Mouse (Mus musculus) kidney, adult 2 months (tissue): ENCODE measurements around the gene Plekhm2. TPM values are rescaled to one million over a fixed set of nuclear protein-coding genes. Genes with fewer than 3 reads are reported as not detected.

Experiments used
- DNase-seq: peaks from one replicate; pipeline ENCODE4 v3.0.0; 2021
- H3K27ac ChIP-seq: fragments of 200-500 bp; 2 replicates; pipeline ENCODE4 v1.5.1; 2012; ENCODE audit warnings: low read depth, low read length, control low read depth, inconsistent platforms; ENCODE audit not compliant: insufficient read depth
- H3K27me3 ChIP-seq: fragments of 200-500 bp; replicated peaks from 2 replicates; pipeline ENCODE4 v1.6.1; 2012; ENCODE audit warnings: mild to moderate bottlenecking, moderate library complexity, low read length, inconsistent platforms; ENCODE audit not compliant: control insufficient read depth, insufficient read depth
- H3K36me3 ChIP-seq: fragments of 200-500 bp; 2 replicates; pipeline ENCODE4 v1.6.1; 2012; ENCODE audit warnings: mild to moderate bottlenecking, moderate library complexity, low read length, inconsistent platforms; ENCODE audit not compliant: control insufficient read depth, insufficient read depth
- H3K4me1 ChIP-seq: fragments of 200-500 bp; 2 replicates; pipeline ENCODE4 v1.6.1; 2011; ENCODE audit warnings: low read length; ENCODE audit not compliant: control insufficient read depth, insufficient read depth
- H3K4me3 ChIP-seq: fragments of 200-500 bp; 2 replicates; pipeline ENCODE4 v1.5.1; 2011; ENCODE audit warnings: mild to moderate bottlenecking, low read depth, low read length, control low read depth; ENCODE audit not compliant: insufficient read depth
- CTCF ChIP-seq: fragments of 200-500 bp; conservative IDR thresholded peaks from 2 replicates; pipeline ENCODE4 v1.5.1; 2011; ENCODE audit warnings: low read depth, mild to moderate bottlenecking, control low read depth, low read length, moderate library complexity, mixed read lengths; ENCODE audit not compliant: insufficient read depth, insufficient read length
- POLR2A ChIP-seq: fragments of 200-500 bp; IDR thresholded peaks from one replicate; pipeline ENCODE4 v1.6.1; 2011; ENCODE audit warnings: low read depth, low read length, control low read depth
- WGBS: fragments of 180-500 bp; shearing (Covaris S2); methylation state at CpG from one replicate; pipeline ENCODE4 v1.1.7; 2018; 5-methylcytosine and 5-hydroxymethylcytosine counted together
- polyA plus RNA-seq: library from polyadenylated mRNA; depleted of rRNA; stranded (reverse); fragments of >200 nt; gene quantifications from 2 replicates; pipeline ENCODE4 v1.2.3, GENCODE M21; 2012

Plekhm2 gene
- polyA plus RNA-seq, 1 experiment = 79.7 TPM

DNA sequence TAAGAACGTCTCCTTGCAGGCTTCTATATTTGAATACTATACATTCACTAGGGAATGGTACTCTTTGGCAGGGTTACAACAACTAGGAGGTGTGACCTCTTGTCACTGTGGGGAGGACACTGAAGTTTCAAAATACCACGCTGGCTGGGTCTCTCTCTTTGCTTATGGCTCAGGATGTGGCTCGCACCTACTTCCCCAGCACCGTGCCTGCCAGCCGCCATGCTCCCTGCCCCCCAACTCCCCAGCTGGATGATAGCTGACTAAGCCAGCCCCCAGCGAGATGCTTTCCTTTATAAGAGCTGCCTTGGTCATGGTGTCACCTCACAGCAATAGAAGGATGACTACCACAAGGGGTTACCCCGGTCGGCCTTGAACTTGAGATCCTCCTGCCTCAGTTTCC lies 11.7 kb downstream of the Plekhm2 start:
- H3K27me3 ChIP-seq = no peaks in the 10 kb centered on the region
- TF ChIP-seq CTCF = no peak
- no peak for TF ChIP-seq POLR2A
- H3K4me1 ChIP-seq = peaks cover 5% of the 10 kb centered on the region; the same call in 1 of the 2 replicates
- no peak overlapping the region for H3K4me3 ChIP-seq
- no peak for DNase-seq
- no peaks in the 10 kb centered on the region for H3K36me3 ChIP-seq
- 87% methylated on average over 8 of the region's 8 CpGs for WGBS
- H3K27ac ChIP-seq = no peak overlapping the region

DNA sequence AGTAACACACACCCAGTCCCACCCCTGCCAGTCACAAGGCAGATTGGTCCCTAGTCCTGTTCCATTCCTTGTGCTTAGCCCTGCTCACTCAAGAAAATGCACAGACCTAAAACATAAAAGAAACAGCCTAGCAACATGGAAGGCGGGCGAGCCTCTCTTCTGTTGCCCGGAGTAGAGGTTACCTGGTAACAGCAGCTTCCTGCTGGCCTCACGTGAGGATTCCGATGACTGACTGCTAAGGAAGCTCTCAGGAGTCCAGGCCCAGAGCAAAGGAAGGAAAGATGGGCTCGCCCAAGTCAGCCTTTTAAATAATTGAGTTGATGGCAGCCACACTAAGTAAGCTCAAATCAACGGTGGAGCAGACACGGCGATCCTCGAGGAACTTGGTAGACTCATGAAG lies 12.8 kb downstream of the Plekhm2 start:
- Histone ChIP-seq H3K27ac (no peak overlapping the region), H3K36me3 (no peaks in the 10 kb centered on the region), H3K4me1 (peaks cover 5% of the 10 kb centered on the region; the same call in 1 of the 2 replicates), H3K27me3 (no peaks in the 10 kb centered on the region), H3K4me3 (no peak overlapping the region)
- TF ChIP-seq CTCF (no peak), POLR2A (no peak)
- 73% methylated on average over 10 of the region's 10 CpGs for WGBS
- DNase-seq = peak; percentile 42

DNA sequence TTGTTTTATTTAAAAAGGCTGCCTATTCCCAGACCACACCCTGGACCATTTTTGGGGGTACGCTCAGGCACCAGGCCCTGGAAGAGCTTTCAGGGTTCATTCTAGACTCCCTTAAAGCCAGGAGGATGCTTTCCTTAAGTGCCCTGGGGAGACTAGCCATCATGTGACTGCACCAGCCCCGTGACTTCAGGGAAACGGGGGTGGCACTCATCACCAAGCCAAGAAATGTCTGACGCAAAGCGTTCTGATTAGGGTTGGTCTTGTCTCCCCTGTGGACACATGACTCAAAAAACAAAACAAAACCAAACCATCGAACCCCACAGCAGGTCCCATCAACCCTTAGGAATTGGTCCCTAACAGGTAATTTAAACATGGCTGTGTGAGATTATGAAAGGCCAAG lies 13.4 kb downstream of the Plekhm2 start:
- WGBS = 87% methylated on average over 6 of the region's 6 CpGs
- no peak for DNase-seq
- no peaks in the 10 kb centered on the region for H3K36me3 ChIP-seq

DNA sequence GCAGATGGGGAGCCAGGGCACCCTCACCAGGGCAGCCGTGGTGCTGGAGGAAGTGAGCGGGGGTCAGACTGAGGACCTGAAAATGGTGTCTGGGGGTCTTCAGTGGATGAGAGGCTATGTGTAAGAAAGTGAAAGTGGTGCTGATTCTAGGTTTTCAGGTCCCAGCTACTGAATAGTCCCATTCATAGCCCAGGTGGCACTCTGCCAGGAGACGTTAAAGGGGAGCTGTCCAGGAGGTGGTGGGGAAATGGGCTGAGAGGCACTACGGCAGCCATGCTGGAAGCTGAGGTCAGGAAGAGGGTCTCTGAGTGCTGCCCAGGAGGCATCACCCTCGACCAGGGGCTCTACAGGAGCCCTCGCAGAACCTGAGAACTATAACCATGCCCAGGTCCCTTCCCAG lies 15.5 kb downstream of the Plekhm2 start:
- WGBS = 70% methylated on average over 6 of the region's 6 CpGs
- no peaks in the 10 kb centered on the region for H3K27me3 ChIP-seq
- H3K27ac ChIP-seq = no peak overlapping the region
- no peaks in the 10 kb centered on the region for H3K36me3 ChIP-seq
- H3K4me3 ChIP-seq = no peak overlapping the region
- TF ChIP-seq CTCF = no peak
- no peak for TF ChIP-seq POLR2A
- no peak for DNase-seq
- H3K4me1 ChIP-seq = no peaks in the 10 kb centered on the region

More for the DNA sequence above, 13.4 kb downstream of the Plekhm2 start:
- Histone ChIP-seq H3K4me3 (no peak overlapping the region), H3K27me3 (no peaks in the 10 kb centered on the region), H3K27ac (no peak overlapping the region), H3K4me1 (peaks cover 2% of the 10 kb centered on the region; the same call in 1 of the 2 replicates)
- no peak for TF ChIP-seq POLR2A

DNA sequence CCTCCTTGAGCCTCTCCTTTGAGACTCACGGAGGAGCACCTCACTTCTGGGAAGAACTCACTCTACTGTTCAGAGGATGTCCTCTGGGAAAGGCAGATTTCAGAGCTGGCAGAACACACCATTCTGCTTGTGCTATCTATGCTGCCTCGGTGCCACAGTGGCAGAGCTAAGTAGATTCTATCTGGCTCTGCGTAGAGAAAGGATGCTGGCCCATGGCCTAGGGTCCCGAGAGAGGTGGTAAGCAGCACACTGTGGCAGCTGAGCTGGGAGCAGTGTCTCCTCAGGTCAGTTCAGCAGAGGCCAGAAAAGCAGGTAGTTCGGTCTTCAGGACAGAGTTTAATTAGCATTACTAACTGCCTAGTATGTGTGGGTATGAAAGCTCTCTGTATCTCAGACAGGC lies 16.4 kb downstream of the Plekhm2 start:
- no peaks in the 10 kb centered on the region for H3K27me3 ChIP-seq
- TF ChIP-seq POLR2A (no peak), CTCF (no peak)
- H3K4me3 ChIP-seq = no peak overlapping the region
- no peak for DNase-seq
- no peaks in the 10 kb centered on the region for H3K36me3 ChIP-seq
- no peak overlapping the region for H3K27ac ChIP-seq
- 89% methylated on average over 5 of the region's 5 CpGs for WGBS
- peaks cover 9% of the 10 kb centered on the region; the same call in 1 of the 2 replicates for H3K4me1 ChIP-seq

DNA sequence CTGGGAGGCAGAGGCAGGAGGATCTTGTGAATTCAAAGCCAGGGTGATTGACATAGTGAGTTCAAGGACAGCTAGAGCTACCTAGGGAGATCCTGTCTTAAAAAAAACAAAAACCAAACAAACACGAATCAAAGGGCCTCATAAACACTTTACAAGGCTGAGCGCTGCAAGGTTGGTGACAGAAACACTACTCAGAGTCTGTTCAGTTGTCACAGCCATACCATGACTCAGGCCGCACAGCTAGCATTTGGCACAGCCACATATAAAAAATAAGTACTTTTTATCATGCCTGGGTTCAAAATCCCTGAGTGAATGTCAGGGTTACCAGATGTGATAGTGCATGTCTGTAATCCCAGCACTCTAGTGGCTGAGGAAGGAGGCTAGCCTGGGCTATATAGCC lies 17.5 kb downstream of the Plekhm2 start:
- H3K4me1 ChIP-seq = peaks cover 18% of the 10 kb centered on the region
- no peaks in the 10 kb centered on the region for H3K27me3 ChIP-seq
- no peak overlapping the region for H3K4me3 ChIP-seq
- H3K36me3 ChIP-seq = no peaks in the 10 kb centered on the region
- no peak overlapping the region for H3K27ac ChIP-seq
- 97% methylated on average over 3 of the region's 3 CpGs for WGBS
- TF ChIP-seq CTCF = no peak
- no peak for TF ChIP-seq POLR2A
- DNase-seq = no peak

DNA sequence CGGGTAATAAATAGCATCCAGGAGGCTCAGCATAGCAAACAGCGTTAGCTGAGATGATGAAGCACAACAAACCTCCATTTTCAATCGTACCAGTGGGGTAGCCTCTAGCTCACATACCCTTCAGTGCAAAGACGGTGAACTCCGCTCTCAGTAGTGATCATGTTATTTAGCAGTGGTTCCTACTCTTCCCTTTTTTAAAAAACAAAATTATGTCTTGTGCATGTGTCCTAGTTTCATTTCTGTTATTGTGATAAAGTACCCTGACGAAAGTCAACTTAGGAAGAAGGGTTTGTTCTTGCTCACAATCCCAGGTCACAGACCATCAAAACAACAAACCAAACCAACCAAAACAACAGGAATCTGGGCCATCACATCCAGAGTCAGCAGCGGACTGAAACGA lies 18.7 kb downstream of the Plekhm2 start:
- no peak for DNase-seq
- no peaks in the 10 kb centered on the region for H3K27me3 ChIP-seq
- H3K4me1 ChIP-seq = peaks cover 19% of the 10 kb centered on the region
- H3K27ac ChIP-seq = no peak overlapping the region
- no peaks in the 10 kb centered on the region for H3K36me3 ChIP-seq
- TF ChIP-seq CTCF (no peak), POLR2A (no peak)
- WGBS = 82% methylated on average over 8 of the region's 8 CpGs
- H3K4me3 ChIP-seq = no peak overlapping the region
